ENCODE assay signal across 18 mouse cellular contexts in the genomic region with DNA sequence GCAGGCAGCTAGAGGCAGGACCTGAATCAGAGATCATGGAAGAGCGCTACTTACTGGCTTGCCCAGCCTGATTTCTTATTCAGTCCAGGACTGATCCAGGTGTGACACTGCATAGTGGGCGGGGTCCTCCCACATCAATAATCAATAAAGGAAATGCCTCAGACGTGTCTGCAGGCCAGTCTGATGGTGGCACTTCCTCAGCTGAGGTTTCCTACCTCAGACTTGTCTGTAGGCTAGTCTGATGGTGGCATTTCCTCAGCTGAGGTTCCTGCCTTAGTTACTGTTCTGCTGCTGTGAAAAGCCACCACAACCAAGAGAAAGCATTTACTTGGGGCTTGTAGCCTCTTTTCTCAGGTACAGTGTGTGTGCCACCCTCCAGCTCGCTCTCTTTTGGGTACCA. TPM values are rescaled to one million over a fixed set of nuclear protein-coding genes. Genes with fewer than 3 reads are reported as not detected.
DNase-seq lines count a peak whose midpoint lies in the region; ATAC-seq lines count a peak whose summit lies in the region.
"Had no signal": no experiment of that assay in that cellular context is flagged by ENCODE, and none has a peak within 500 bp of the region (broad histone marks: within the 10 kb centered on the region; RNA-seq: fewer than 3 reads in every experiment).

No protein-coding gene starts in this region.

- no peak for ATAC-seq in midbrain, embryonic 11.5 days (ENCODE audit: low FRiP score)
- ATAC-seq in midbrain, embryonic 14.5 days (ENCODE audit: low FRiP score, low TSS enrichment), result no peak
- no peak for ATAC-seq in liver, embryonic 15.5 days (ENCODE audit: insufficient read depth)
- ATAC-seq in monocyte, adult 5-6 weeks (replicated peaks; ENCODE audit: insufficient number of reproducible peaks, low FRiP score, low TSS enrichment, poor library complexity, severe bottlenecking), result no peak
- ATAC-seq: forebrain, embryonic 15.5 days; Patski had no signal

- peak; percentile 39 for DNase-seq in midbrain, embryonic 11.5 days (ENCODE audit: low spot score, missing footprints)
- DNase-seq in midbrain, embryonic 14.5 days, result no peak
- DNase-seq in T-cell, adult 2 months (ENCODE audit: low spot score), result peak; percentile 62
- DNase-seq in cerebellum, adult 11 months, result no peak
- no peak for DNase-seq in cerebellum, adult 8-10 months
- DNase-seq: adrenal gland, adult 8-10 months; adrenal gland, postnatal 36 days; cerebellum, adult 9-10 months; cerebellum, postnatal 25 days; gastrocnemius, postnatal 10 days had no signal

- H3K9ac ChIP-seq in midbrain, embryonic 11.5 days (ENCODE audit: low read length), result no peak overlapping the region
- no peak overlapping the region for H3K9ac ChIP-seq in midbrain, embryonic 14.5 days (replicated peaks; ENCODE audit: low read length)
- H3K9ac ChIP-seq in liver, embryonic 15.5 days, result no peak overlapping the region
- H3K9ac ChIP-seq: embryonic facial prominence, embryonic 12.5 days; forebrain, embryonic 15.5 days; heart, embryonic 12.5 days; hindbrain, embryonic 14.5 days had no signal

- H3K27me3 ChIP-seq in midbrain, embryonic 11.5 days (ENCODE audit: control insufficient read depth, insufficient read depth, low read length), result no peaks in the 10 kb centered on the region
- H3K27me3 ChIP-seq in midbrain, embryonic 14.5 days (ENCODE audit: control insufficient read depth, insufficient read depth, low read length), result no peaks in the 10 kb centered on the region
- H3K27me3 ChIP-seq in liver, embryonic 15.5 days, result no peaks in the 10 kb centered on the region
- H3K27me3 ChIP-seq: embryonic facial prominence, embryonic 12.5 days; forebrain, embryonic 15.5 days; heart, embryonic 12.5 days; Patski had no signal

- no peak overlapping the region for H3K4me3 ChIP-seq in midbrain, embryonic 11.5 days (ENCODE audit: low read depth, low read length)
- H3K4me3 ChIP-seq in midbrain, embryonic 14.5 days (replicated peaks; ENCODE audit: low read depth, low read length), result no peak overlapping the region
- no peak overlapping the region for H3K4me3 ChIP-seq in liver, embryonic 15.5 days (replicated peaks)
- H3K4me3 ChIP-seq: embryonic facial prominence, embryonic 12.5 days; forebrain, embryonic 15.5 days; heart, embryonic 12.5 days; hindbrain, embryonic 10.5 days had no signal

- H3K27ac ChIP-seq in midbrain, embryonic 11.5 days (ENCODE audit: low read depth, low read length), result no peak overlapping the region
- H3K27ac ChIP-seq in midbrain, embryonic 14.5 days (replicated peaks; ENCODE audit: low read depth, low read length), result no peak overlapping the region
- peak overlapping the region; percentile 21; the same call in 1 of the 2 replicates for H3K27ac ChIP-seq in liver, embryonic 15.5 days (replicated peaks)
- H3K27ac ChIP-seq: embryonic facial prominence, embryonic 12.5 days; forebrain, embryonic 15.5 days; hindbrain, embryonic 10.5 days; hindbrain, embryonic 14.5 days had no signal

- H3K9me3 ChIP-seq in midbrain, embryonic 11.5 days (ENCODE audit: control insufficient read depth, low read length), result no peaks in the 10 kb centered on the region
- H3K9me3 ChIP-seq in midbrain, embryonic 14.5 days (ENCODE audit: control insufficient read depth, low read length), result no peaks in the 10 kb centered on the region
- no peaks in the 10 kb centered on the region for H3K9me3 ChIP-seq in liver, embryonic 15.5 days (replicated peaks)
- H3K9me3 ChIP-seq: embryonic facial prominence, embryonic 12.5 days; forebrain, embryonic 15.5 days; hindbrain, embryonic 10.5 days had no signal

- no peaks in the 10 kb centered on the region for H3K36me3 ChIP-seq in midbrain, embryonic 11.5 days (ENCODE audit: control insufficient read depth, insufficient read depth, low read length)
- H3K36me3 ChIP-seq in midbrain, embryonic 14.5 days (ENCODE audit: control insufficient read depth, insufficient read depth, low read length), result no peaks in the 10 kb centered on the region
- H3K36me3 ChIP-seq in liver, embryonic 15.5 days (replicated peaks), result peaks cover 80% of the 10 kb centered on the region
- H3K36me3 ChIP-seq: embryonic facial prominence, embryonic 12.5 days; forebrain, embryonic 15.5 days; hindbrain, embryonic 10.5 days had no signal

- H3K4me1 ChIP-seq in midbrain, embryonic 11.5 days (ENCODE audit: control insufficient read depth, insufficient read depth, low read length), result no peaks in the 10 kb centered on the region
- H3K4me1 ChIP-seq in midbrain, embryonic 14.5 days (ENCODE audit: control insufficient read depth, insufficient read depth, low read length), result no peaks in the 10 kb centered on the region
- H3K4me1 ChIP-seq in liver, embryonic 15.5 days (replicated peaks), result peaks cover 70% of the 10 kb centered on the region
- H3K4me1 ChIP-seq: embryonic facial prominence, embryonic 12.5 days; forebrain, embryonic 15.5 days had no signal

- WGBS in midbrain, embryonic 11.5 days, result 86% methylated on average over 4 of the region's 4 CpGs
- WGBS in midbrain, embryonic 14.5 days, result 87% methylated on average over 4 of the region's 4 CpGs
- 69% methylated on average over 4 of the region's 4 CpGs for WGBS in liver, embryonic 15.5 days (ENCODE audit: insufficient replicate concordance)

- no peak overlapping the region for H3K4me2 ChIP-seq in midbrain, embryonic 11.5 days
- H3K4me2 ChIP-seq in midbrain, embryonic 14.5 days (ENCODE audit: low read length), result no peak overlapping the region
- no peak overlapping the region for H3K4me2 ChIP-seq in liver, embryonic 15.5 days
- H3K4me2 ChIP-seq: embryonic facial prominence, embryonic 12.5 days; forebrain, embryonic 15.5 days; heart, embryonic 12.5 days; hindbrain, embryonic 14.5 days had no signal

RNA-seq across cellular contexts. Expression of a gene that starts 23.0 kb away (rescaled TPM):
- polyA plus RNA-seq in midbrain, embryonic 11.5 days (2014; fragmentation: Nextera tagmentation; extraction: Ambion mirVana), result 2.7 and 3.0 TPM in 2 replicates
- 4.7 and 5.3 TPM in 2 replicates for polyA plus RNA-seq in midbrain, embryonic 14.5 days (2014; fragmentation: Nextera tagmentation; extraction: Ambion mirVana)
- 41.3 and 46.3 TPM in 2 replicates for polyA plus RNA-seq in liver, embryonic 15.5 days (2015; fragmentation: Nextera tagmentation; extraction: Ambion mirVana)
- total RNA-seq in monocyte, adult 5-6 weeks (2017), result 10.1 to 17.7 TPM (median 15.7 TPM) in 3 replicates

Comparison
In these comparisons a context has a peak if more than half of its experiments do, and no peak if none do; other contexts are left out.
1. DNase-seq: peak in midbrain, embryonic 11.5 days (single experiment) and T-cell, adult 2 months (single experiment); none in midbrain, embryonic 14.5 days (single experiment), cerebellum, adult 11 months (single experiment) and cerebellum, adult 8-10 months (single experiment).